Mouse (Mus musculus) mouse trophoblast stem cell (cell line): ENCODE results near the gene Laptm4a.

Experiments used
- in situ Hi-C, 2 experiments: fragments of 300-500 bp; cut with MseI, MboI; formaldehyde crosslinking; loops; 2 replicates in 1 of 2; 3 replicates in 1 of 2; pipeline ENCODE4 v1.15.1; 2025

Gene Laptm4a

GRCm38 (mm10) chr12:8921394-8922368 is at the start of gene Laptm4a:
TSS of gene Laptm4a (plus strand) at chr12:8921664.
- in situ Hi-C loops = no loop called here

GRCm38 (mm10) chr12:8875583-8875982 is 45.9 kb upstream of the Laptm4a start:
- in situ Hi-C loops = no loop called here

- in situ Hi-C loops = no loop called here
Observed at GRCm38 (mm10) chr12:8876865-8877264, 44.6 kb upstream of the Laptm4a start.

- in situ Hi-C loops = no loop called here
Observed at GRCm38 (mm10) chr12:8877413-8877812, 44.1 kb upstream of the Laptm4a start.

GRCm38 (mm10) chr12:8878752-8879151 is 42.7 kb upstream of the Laptm4a start:
- in situ Hi-C loops = no loop called here

GRCm38 (mm10) chr12:8879389-8879788 is 42.1 kb upstream of the Laptm4a start:
- in situ Hi-C loops = no loop called here

GRCm38 (mm10) chr12:8881736-8882135 is 39.7 kb upstream of the Laptm4a start:
- in situ Hi-C loops = loop anchor here in 1 of 2 experiments (10.0 kb wide), 2 partner anchors 117 to 123 kb away; no protein-coding TSS in a partner anchor

- in situ Hi-C loops = loop anchor here in 1 of 2 experiments (10.0 kb wide), 2 partner anchors 118 to 122 kb away; no protein-coding TSS in a partner anchor
Observed at GRCm38 (mm10) chr12:8882376-8882775, 39.1 kb upstream of the Laptm4a start.

GRCm38 (mm10) chr12:8884426-8885145 is 36.9 kb upstream of the Laptm4a start:
- in situ Hi-C loops = loop anchor here in 1 of 2 experiments (10.0 kb wide), 2 partner anchors 120 kb away; no protein-coding TSS in a partner anchor

GRCm38 (mm10) chr12:8885146-8885543 is 36.3 kb upstream of the Laptm4a start:
- in situ Hi-C loops = loop anchor here in 1 of 2 experiments (10.0 kb wide), 2 partner anchors 120 kb away; no protein-coding TSS in a partner anchor

GRCm38 (mm10) chr12:8885950-8886349 is 35.5 kb upstream of the Laptm4a start:
- in situ Hi-C loops = loop anchor here in 1 of 2 experiments (10.0 kb wide), 2 partner anchors 119 to 121 kb away; no protein-coding TSS in a partner anchor

GRCm38 (mm10) chr12:8888445-8888844 is 33.0 kb upstream of the Laptm4a start:
- in situ Hi-C loops = loop anchor here in 1 of 2 experiments (10.0 kb wide), 2 partner anchors 116 to 124 kb away; no protein-coding TSS in a partner anchor

- in situ Hi-C loops = loop anchor here in 1 of 2 experiments (10.0 kb wide), 2 partner anchors 116 to 124 kb away; no protein-coding TSS in a partner anchor
Observed at GRCm38 (mm10) chr12:8889117-8889665, 32.3 kb upstream of the Laptm4a start.

GRCm38 (mm10) chr12:8892876-8893532 is 28.5 kb upstream of the Laptm4a start:
- in situ Hi-C loops = no loop called here

- in situ Hi-C loops = no loop called here
Observed at GRCm38 (mm10) chr12:8897140-8897539, 24.3 kb upstream of the Laptm4a start.

GRCm38 (mm10) chr12:8898879-8899785 is 22.3 kb upstream of the Laptm4a start:
- in situ Hi-C loops = no loop called here

- in situ Hi-C loops = no loop called here
Observed at GRCm38 (mm10) chr12:8900107-8900698, 21.3 kb upstream of the Laptm4a start.

- in situ Hi-C loops = no loop called here
Observed at GRCm38 (mm10) chr12:8900919-8901663, 20.4 kb upstream of the Laptm4a start.

GRCm38 (mm10) chr12:8901934-8902333 is 19.5 kb upstream of the Laptm4a start:
- in situ Hi-C loops = no loop called here
